Mouse (Mus musculus) A20 (cell line): ENCODE data around the gene Zfp605.
"Not testable (repeated sequence)": the region's sequence is repeated elsewhere in the genome, so short reads cannot be mapped to it uniquely, and the experiment has no call there.

Source experiments
- DNase-seq: peaks from one replicate; pipeline ENCODE4 v3.0.0-alpha.2; 2011; ENCODE audit warnings: low read depth, low spot score

Gene Zfp605

GRCm38 (mm10) chr5:110109991-110110441 is at the start of gene Zfp605:
TSS of gene Zfp605 (plus strand) at chr5:110110092.
- DNase-seq = peak; percentile 93

- not testable (repeated sequence) for DNase-seq
Measured at GRCm38 (mm10) chr5:110072413-110072812, 37.5 kb upstream of the Zfp605 start, which contains the start of gene Gm17655. TSS of gene Gm17655 (minus strand) at chr5:110072513.

- DNase-seq = no peak
Measured at GRCm38 (mm10) chr5:110082961-110083360, 26.9 kb upstream of the Zfp605 start.

GRCm38 (mm10) chr5:110086161-110086866 is 23.6 kb upstream of the Zfp605 start:
- no peak for DNase-seq

GRCm38 (mm10) chr5:110091546-110091945 is 18.3 kb upstream of the Zfp605 start:
- DNase-seq = peak; percentile 84

- peak; percentile 96 for DNase-seq
Measured at GRCm38 (mm10) chr5:110094030-110094846, 15.7 kb upstream of the Zfp605 start, which contains the start of gene Gm35315. TSS of gene Gm35315 (minus strand) at chr5:110094420.

- DNase-seq = no peak
Measured at GRCm38 (mm10) chr5:110094847-110095213, 15.1 kb upstream of the Zfp605 start.

- no peak for DNase-seq
Measured at GRCm38 (mm10) chr5:110098991-110099477, 10.9 kb upstream of the Zfp605 start.

- no peak for DNase-seq
Measured at GRCm38 (mm10) chr5:110099656-110100580, 10.0 kb upstream of the Zfp605 start, which contains the start of gene Plcxd1. TSS of gene Plcxd1 (plus strand) at chr5:110099969.

GRCm38 (mm10) chr5:110100921-110101631 is 8.8 kb upstream of the Zfp605 start:
- no peak for DNase-seq

GRCm38 (mm10) chr5:110101716-110102347 is 8.1 kb upstream of the Zfp605 start:
- DNase-seq = no peak

GRCm38 (mm10) chr5:110102429-110102828 is 7.5 kb upstream of the Zfp605 start:
- no peak for DNase-seq

GRCm38 (mm10) chr5:110102853-110103625 is 6.9 kb upstream of the Zfp605 start:
- no peak for DNase-seq

GRCm38 (mm10) chr5:110103901-110104615 is 5.8 kb upstream of the Zfp605 start:
- DNase-seq = no peak

GRCm38 (mm10) chr5:110104616-110105380 is 5.1 kb upstream of the Zfp605 start:
- no peak for DNase-seq

- DNase-seq = no peak
Measured at GRCm38 (mm10) chr5:110106140-110106871, 3.6 kb upstream of the Zfp605 start.

GRCm38 (mm10) chr5:110106901-110107564 is 2.9 kb upstream of the Zfp605 start:
- no peak for DNase-seq
